8 mouse cellular contexts compared by ENCODE assay signal in the genomic region with DNA sequence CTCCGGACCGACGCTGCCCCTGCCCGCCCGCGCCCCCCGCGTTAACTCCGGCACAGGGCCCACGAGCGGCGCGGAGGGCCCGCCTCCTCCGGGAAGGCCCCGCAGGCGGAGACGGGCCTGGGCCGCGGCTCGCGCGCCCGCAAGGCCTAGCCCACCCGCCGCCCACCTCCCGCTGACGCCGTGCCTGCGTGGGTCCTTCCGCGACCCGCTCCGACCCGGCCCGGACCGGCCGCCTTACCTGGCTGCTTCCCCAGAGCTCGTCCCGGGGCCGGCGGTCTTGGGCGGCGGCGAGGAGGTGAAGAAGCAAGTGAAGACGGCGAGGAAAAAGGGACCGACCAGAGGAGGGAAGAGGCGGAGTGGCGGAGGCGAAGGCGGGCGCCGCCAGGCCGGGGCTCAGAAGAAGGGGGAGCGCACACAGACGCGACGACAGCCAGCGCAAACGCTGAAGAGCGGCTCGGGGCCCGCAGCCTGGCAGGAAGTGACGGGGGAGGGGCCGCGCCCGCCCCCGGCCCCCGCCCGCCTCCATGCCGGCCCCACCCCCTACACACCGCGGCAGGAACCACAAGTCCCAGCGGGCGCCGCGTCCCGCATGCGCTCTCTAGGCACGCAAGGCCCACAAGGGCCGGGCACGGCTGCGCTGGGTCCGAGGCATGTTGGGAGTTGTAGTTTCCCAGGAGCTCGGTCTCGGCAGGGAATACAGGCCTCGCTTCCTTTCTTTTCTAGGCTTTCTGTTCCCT. TPM values are rescaled to one million over a fixed set of nuclear protein-coding genes. Genes with fewer than 3 reads are reported as not detected.
DNase-seq lines count a peak whose midpoint lies in the region; ATAC-seq and TF ChIP-seq lines count a peak whose summit lies in the region.

A gene (minus strand): TSS at position 504 of the 737 bp plus-strand sequence.

- H3K4me2 ChIP-seq in lung, postnatal 0 days (replicated peaks; ENCODE audit: low read depth, low read length): peak within 1 kb of the TSS; percentile 85

- WGBS in hindbrain, embryonic 10.5 days: under 1% methylated on average over 88 of the region's 88 CpGs
- under 1% methylated on average over 63 of the region's 88 CpGs for WGBS in lung, postnatal 0 days

- TF ChIP-seq EP300 in lung, postnatal 0 days (IDR thresholded peaks at IDR 0.05): no peak

- peaks cover 40% of the 10 kb centered on the region for H3K4me1 ChIP-seq in hindbrain, embryonic 10.5 days (replicated peaks)
- peaks cover 14% of the 10 kb centered on the region; the same call in 1 of the 2 replicates for H3K4me1 ChIP-seq in lung, postnatal 0 days (ENCODE audit: insufficient read depth, low read depth, low read length)

- peak; percentile 97 for ATAC-seq in frontal cortex, adult (ENCODE audit: low TSS enrichment)
- peak; percentile 99 for ATAC-seq in lung, postnatal 0 days

- no peak for TF ChIP-seq CTCF in lung, postnatal 0 days (IDR thresholded peaks at IDR 0.05)

- no peaks in the 10 kb centered on the region for H3K36me3 ChIP-seq in hindbrain, embryonic 10.5 days
- H3K36me3 ChIP-seq in lung, postnatal 0 days (ENCODE audit: insufficient read depth, low read length): no peaks in the 10 kb centered on the region

- peak within 1 kb of the TSS; percentile 99 for H3K4me3 ChIP-seq in hindbrain, embryonic 10.5 days
- H3K4me3 ChIP-seq in lung, postnatal 0 days (ENCODE audit: low read depth, low read length): peak within 1 kb of the TSS; percentile 98

- peak within 1 kb of the TSS; percentile 98 for H3K27ac ChIP-seq in hindbrain, embryonic 10.5 days
- peak within 1 kb of the TSS; percentile 98 for H3K27ac ChIP-seq in lung, postnatal 0 days (ENCODE audit: low read length)

- DNase-seq in MN1 (ENCODE audit: low spot score): peak; percentile 98
- DNase-seq in cerebellum, adult 9-10 months: peak; percentile 94
- DNase-seq in hindbrain, embryonic 10.5 days (ENCODE audit: low spot score): peak; percentile 96
- peak; percentile 98 for DNase-seq in layer of hippocampus, adult 9-11 months
- DNase-seq in lung, postnatal 0 days (ENCODE audit: low spot score): peak; percentile 98
- peak; percentile 91 for DNase-seq in ovary, postnatal 14 days (ENCODE audit: low spot score)
- peak; percentile 97 for DNase-seq in thymus, postnatal 14 days

- no peaks in the 10 kb centered on the region for H3K27me3 ChIP-seq in hindbrain, embryonic 10.5 days (ENCODE audit: insufficient read depth, poor library complexity, severe bottlenecking)
- no peaks in the 10 kb centered on the region for H3K27me3 ChIP-seq in lung, postnatal 0 days (replicated peaks; ENCODE audit: insufficient read depth, low read length)

- H3K9me3 ChIP-seq in hindbrain, embryonic 10.5 days: no peaks in the 10 kb centered on the region
- no peaks in the 10 kb centered on the region for H3K9me3 ChIP-seq in lung, postnatal 0 days (ENCODE audit: low read length)

- peak within 1 kb of the TSS; percentile 99 for H3K9ac ChIP-seq in lung, postnatal 0 days (replicated peaks; ENCODE audit: low read depth)

RNA-seq across cellular contexts. Expression of the gene that starts here (rescaled TPM):
- 89.6 and 91.9 TPM in 2 replicates for polyA plus RNA-seq in hindbrain, embryonic 10.5 days (2016; fragmentation: Nextera tagmentation; extraction: Ambion mirVana)
- 48.3 and 55.0 TPM in 2 replicates for polyA plus RNA-seq in lung, postnatal 0 days (2015; fragmentation: Nextera tagmentation; extraction: Ambion mirVana)

Comparison
In these comparisons a context has a peak if more than half of its experiments do, and no peak if none do; other contexts are left out.
1. Peak in every context shown above with its lines: DNase-seq, ATAC-seq, H3K4me3 ChIP-seq and H3K27ac ChIP-seq.